Comparison of ENCODE assay signal across 23 mouse cellular contexts in genomic region chr11:3394520-3394919, GRCm38 (mm10). TPM values are rescaled to one million over a fixed set of nuclear protein-coding genes. Genes with fewer than 3 reads are reported as not detected.
DNase-seq lines count a peak whose midpoint lies in the region; ATAC-seq and TF ChIP-seq lines count a peak whose summit lies in the region.
"Had no signal": no experiment of that assay in that cellular context is flagged by ENCODE, and none has a peak within 500 bp of the region (broad histone marks: within the 10 kb centered on the region; RNA-seq: fewer than 3 reads in every experiment).

No protein-coding gene starts in this region.

- ATAC-seq in forebrain, postnatal 0 days: peak; percentile 77
- no peak for ATAC-seq in forebrain, embryonic 11.5 days (replicated peaks; ENCODE audit: low FRiP score)
- 0 out of 2 replicates have a peak, but pooled peaks have one; percentile 41 for ATAC-seq in midbrain, postnatal 0 days (ENCODE audit: low FRiP score)
- no peak for ATAC-seq in midbrain, embryonic 16.5 days
- peak; percentile 73 for ATAC-seq in hindbrain, embryonic 16.5 days
- ATAC-seq in neural tube, embryonic 15.5 days (ENCODE audit: low FRiP score): no peak
- no peak for ATAC-seq in liver, embryonic 12.5 days
- ATAC-seq: CD4-positive, CD25-positive, alpha-beta regulatory T cell, adult 4 months; forebrain, embryonic 16.5 days had no signal

- H3K27ac ChIP-seq in forebrain, postnatal 0 days (ENCODE audit: low read depth, low read length): no peak overlapping the region
- H3K27ac ChIP-seq in forebrain, embryonic 11.5 days (ENCODE audit: low read depth, low read length): no peak overlapping the region
- no peak overlapping the region for H3K27ac ChIP-seq in midbrain, postnatal 0 days (ENCODE audit: low read depth, low read length)
- H3K27ac ChIP-seq in midbrain, embryonic 16.5 days (ENCODE audit: low read length): no peak overlapping the region
- no peak overlapping the region for H3K27ac ChIP-seq in hindbrain, embryonic 16.5 days (ENCODE audit: low read depth, low read length)
- peak overlapping the region; percentile 33; the same call in 1 of the 2 replicates for H3K27ac ChIP-seq in neural tube, embryonic 15.5 days (replicated peaks)
- no peak overlapping the region for H3K27ac ChIP-seq in liver, embryonic 12.5 days
- H3K27ac ChIP-seq: liver, embryonic 13.5 days had no signal

- H3K9me3 ChIP-seq in forebrain, postnatal 0 days (ENCODE audit: low read length): no peaks in the 10 kb centered on the region
- H3K9me3 ChIP-seq in forebrain, embryonic 11.5 days (ENCODE audit: control insufficient read depth, low read length): no peaks in the 10 kb centered on the region
- no peaks in the 10 kb centered on the region for H3K9me3 ChIP-seq in midbrain, postnatal 0 days (ENCODE audit: low read length)
- H3K9me3 ChIP-seq in midbrain, embryonic 16.5 days (replicated peaks; ENCODE audit: control insufficient read depth, low read length, poor library complexity, severe bottlenecking): no peaks in the 10 kb centered on the region
- H3K9me3 ChIP-seq in hindbrain, embryonic 16.5 days (ENCODE audit: control insufficient read depth, low read length): no peaks in the 10 kb centered on the region
- H3K9me3 ChIP-seq in neural tube, embryonic 15.5 days (replicated peaks): no peaks in the 10 kb centered on the region
- H3K9me3 ChIP-seq in liver, embryonic 12.5 days (replicated peaks): no peaks in the 10 kb centered on the region
- H3K9me3 ChIP-seq: heart, embryonic 12.5 days; liver, embryonic 13.5 days had no signal

- H3K27me3 ChIP-seq in forebrain, postnatal 0 days (ENCODE audit: insufficient read depth, low read length): no peaks in the 10 kb centered on the region
- H3K27me3 ChIP-seq in forebrain, embryonic 11.5 days (ENCODE audit: control insufficient read depth, insufficient read depth, low read length): no peaks in the 10 kb centered on the region
- no peaks in the 10 kb centered on the region for H3K27me3 ChIP-seq in midbrain, postnatal 0 days (ENCODE audit: insufficient read depth, low read length)
- no peaks in the 10 kb centered on the region for H3K27me3 ChIP-seq in midbrain, embryonic 16.5 days (ENCODE audit: control insufficient read depth, insufficient read depth, low read depth, low read length)
- no peaks in the 10 kb centered on the region for H3K27me3 ChIP-seq in hindbrain, embryonic 16.5 days (replicated peaks; ENCODE audit: control insufficient read depth, insufficient read depth, low read length)
- no peaks in the 10 kb centered on the region for H3K27me3 ChIP-seq in neural tube, embryonic 15.5 days (replicated peaks)
- no peaks in the 10 kb centered on the region for H3K27me3 ChIP-seq in liver, embryonic 12.5 days (replicated peaks)
- H3K27me3 ChIP-seq: heart, embryonic 12.5 days; liver, embryonic 13.5 days had no signal

- TF ChIP-seq CTCF in forebrain, postnatal 0 days (IDR thresholded peaks at IDR 0.05; ENCODE audit: low read depth): no peak
- TF ChIP-seq CTCF in midbrain, postnatal 0 days (IDR thresholded peaks at IDR 0.05): no peak

- no peak overlapping the region for H3K4me3 ChIP-seq in forebrain, postnatal 0 days (ENCODE audit: low read depth, low read length)
- H3K4me3 ChIP-seq in forebrain, embryonic 11.5 days (ENCODE audit: low read depth, low read length): no peak overlapping the region
- H3K4me3 ChIP-seq in midbrain, postnatal 0 days (ENCODE audit: low read depth, low read length): no peak overlapping the region
- H3K4me3 ChIP-seq in midbrain, embryonic 16.5 days (ENCODE audit: low read depth, low read length): no peak overlapping the region
- no peak overlapping the region for H3K4me3 ChIP-seq in hindbrain, embryonic 16.5 days (ENCODE audit: low read length)
- no peak overlapping the region for H3K4me3 ChIP-seq in neural tube, embryonic 15.5 days (replicated peaks)
- no peak overlapping the region for H3K4me3 ChIP-seq in liver, embryonic 12.5 days
- H3K4me3 ChIP-seq: heart, embryonic 12.5 days; liver, embryonic 13.5 days had no signal

- WGBS in forebrain, postnatal 0 days: 38% methylated on average over 5 of the region's 5 CpGs
- 56% methylated on average over 5 of the region's 5 CpGs for WGBS in forebrain, embryonic 11.5 days
- WGBS in midbrain, postnatal 0 days: 49% methylated on average over 5 of the region's 5 CpGs
- WGBS in midbrain, embryonic 16.5 days: 52% methylated on average over 5 of the region's 5 CpGs
- 44% methylated on average over 5 of the region's 5 CpGs for WGBS in hindbrain, embryonic 16.5 days
- WGBS in neural tube, embryonic 15.5 days: 45% methylated on average over 5 of the region's 5 CpGs
- 80% methylated on average over 5 of the region's 5 CpGs for WGBS in liver, embryonic 12.5 days (ENCODE audit: insufficient replicate concordance)

- no peaks in the 10 kb centered on the region; the same call in 1 of the 2 replicates for H3K4me1 ChIP-seq in forebrain, postnatal 0 days (ENCODE audit: insufficient read depth)
- no peaks in the 10 kb centered on the region; the same call in 1 of the 2 replicates for H3K4me1 ChIP-seq in forebrain, embryonic 11.5 days (replicated peaks; ENCODE audit: control insufficient read depth, insufficient read depth, low read length)
- H3K4me1 ChIP-seq in midbrain, postnatal 0 days (ENCODE audit: insufficient read depth, low read length): no peaks in the 10 kb centered on the region
- H3K4me1 ChIP-seq in midbrain, embryonic 16.5 days (ENCODE audit: control insufficient read depth, insufficient read depth, low read length): no peaks in the 10 kb centered on the region
- H3K4me1 ChIP-seq in hindbrain, embryonic 16.5 days (ENCODE audit: control insufficient read depth, insufficient read depth, low read depth, low read length): no peaks in the 10 kb centered on the region
- H3K4me1 ChIP-seq in neural tube, embryonic 15.5 days: peaks cover 10% of the 10 kb centered on the region; the same call in 1 of the 2 replicates
- H3K4me1 ChIP-seq in liver, embryonic 12.5 days: peaks cover 24% of the 10 kb centered on the region

- H3K36me3 ChIP-seq in forebrain, postnatal 0 days (ENCODE audit: insufficient read depth): no peaks in the 10 kb centered on the region
- no peaks in the 10 kb centered on the region for H3K36me3 ChIP-seq in forebrain, embryonic 11.5 days (ENCODE audit: control insufficient read depth, insufficient read depth, low read length)
- H3K36me3 ChIP-seq in midbrain, postnatal 0 days (ENCODE audit: insufficient read depth, low read length): no peaks in the 10 kb centered on the region
- H3K36me3 ChIP-seq in midbrain, embryonic 16.5 days (ENCODE audit: control insufficient read depth, insufficient read depth, low read length): no peaks in the 10 kb centered on the region
- no peaks in the 10 kb centered on the region for H3K36me3 ChIP-seq in hindbrain, embryonic 16.5 days (ENCODE audit: control insufficient read depth, insufficient read depth, low read length)
- H3K36me3 ChIP-seq in neural tube, embryonic 15.5 days: no peaks in the 10 kb centered on the region
- H3K36me3 ChIP-seq in liver, embryonic 12.5 days: peaks cover 47% of the 10 kb centered on the region

- intact Hi-C loops in gastrocnemius, postnatal 14 days (cut with DNase I; ENCODE audit: low total_unique reads): no loop called here

- H3K4me2 ChIP-seq in forebrain, postnatal 0 days (ENCODE audit: low read depth): no peak overlapping the region
- no peak overlapping the region for H3K4me2 ChIP-seq in forebrain, embryonic 11.5 days (ENCODE audit: low read depth, low read length, severe bottlenecking)
- H3K4me2 ChIP-seq in midbrain, postnatal 0 days (ENCODE audit: low read depth, low read length, poor library complexity, severe bottlenecking): no peak overlapping the region
- no peak overlapping the region for H3K4me2 ChIP-seq in midbrain, embryonic 16.5 days (ENCODE audit: low read length)
- H3K4me2 ChIP-seq in hindbrain, embryonic 16.5 days (ENCODE audit: low read length): no peak overlapping the region
- no peak overlapping the region for H3K4me2 ChIP-seq in neural tube, embryonic 15.5 days
- no peak overlapping the region for H3K4me2 ChIP-seq in liver, embryonic 12.5 days
- H3K4me2 ChIP-seq: heart, embryonic 12.5 days; liver, embryonic 13.5 days; lung, embryonic 14.5 days had no signal

- DNase-seq in forebrain, postnatal 0 days: peak; percentile 9
- DNase-seq in forebrain, embryonic 11.5 days (ENCODE audit: low spot score): no peak
- DNase-seq in midbrain, postnatal 0 days (ENCODE audit: low spot score): peak; percentile 38
- no peak for DNase-seq in gastrocnemius, postnatal 14 days
- DNase-seq: adrenal gland, postnatal 14 days; cerebellum, adult 8-10 months; gastrocnemius, postnatal 25 days; heart, adult 18-20 months; heart, postnatal 10 days; kidney, adult 11 months; kidney, postnatal 4 days; liver, embryonic 13.5 days; lung, embryonic 14.5 days; lung, postnatal 36 days; retina, postnatal 1 day; thymus, postnatal 25 days had no signal

- H3K9ac ChIP-seq in forebrain, postnatal 0 days: no peak overlapping the region
- H3K9ac ChIP-seq in forebrain, embryonic 11.5 days (ENCODE audit: low read length): no peak overlapping the region
- no peak overlapping the region for H3K9ac ChIP-seq in midbrain, postnatal 0 days (replicated peaks; ENCODE audit: low read length, poor library complexity, severe bottlenecking)
- H3K9ac ChIP-seq in midbrain, embryonic 16.5 days (ENCODE audit: low read depth, low read length): no peak overlapping the region
- H3K9ac ChIP-seq in hindbrain, embryonic 16.5 days (ENCODE audit: low read depth, low read length): no peak overlapping the region
- H3K9ac ChIP-seq in neural tube, embryonic 15.5 days (replicated peaks): no peak overlapping the region
- H3K9ac ChIP-seq in liver, embryonic 12.5 days: no peak overlapping the region
- H3K9ac ChIP-seq: heart, embryonic 12.5 days; liver, embryonic 13.5 days; lung, embryonic 14.5 days had no signal

RNA-seq across cellular contexts. Expression of gene Limk2, which starts 14.5 kb away (rescaled TPM):
- 148 and 173 TPM in 2 replicates for total RNA-seq in forebrain, postnatal 0 days (2014; rRNA removed)
- polyA plus RNA-seq in forebrain, postnatal 0 days (2015; fragmentation: Nextera tagmentation; extraction: Ambion mirVana): 87.7 and 98.6 TPM in 2 replicates
- 51.8 and 63.9 TPM in 2 replicates for polyA plus RNA-seq in forebrain, embryonic 11.5 days (2014; fragmentation: Nextera tagmentation; extraction: Ambion mirVana)
- 250 and 290 TPM in 2 replicates for total RNA-seq in midbrain, postnatal 0 days (2014; rRNA removed)
- 134 and 149 TPM in 2 replicates for polyA plus RNA-seq in midbrain, postnatal 0 days (2015; fragmentation: Nextera tagmentation; extraction: Ambion mirVana)
- 185 and 187 TPM in 2 replicates for polyA plus RNA-seq in midbrain, embryonic 16.5 days (2015; fragmentation: Nextera tagmentation; extraction: Ambion mirVana)
- polyA plus RNA-seq in hindbrain, embryonic 16.5 days (2015; fragmentation: Nextera tagmentation; extraction: Ambion mirVana): 159 and 164 TPM in 2 replicates
- polyA plus RNA-seq in neural tube, embryonic 15.5 days (2015; fragmentation: Nextera tagmentation; extraction: Ambion mirVana): 141 and 158 TPM in 2 replicates
- 10 to 100 TPM; 13.2 to 13.6 TPM for total RNA-seq in gastrocnemius, postnatal 14 days (2021)
- 15.0 and 16.1 TPM in 2 replicates for polyA plus RNA-seq in liver, embryonic 12.5 days (2016; fragmentation: Nextera tagmentation; extraction: Ambion mirVana)

RNA-seq across cellular contexts. Expression of gene Rnf185, which starts 57.6 kb away (rescaled TPM):
- 35.9 and 38.8 TPM in 2 replicates for total RNA-seq in forebrain, postnatal 0 days (2014; rRNA removed)
- 36.3 and 36.9 TPM in 2 replicates for polyA plus RNA-seq in forebrain, postnatal 0 days (2015; fragmentation: Nextera tagmentation; extraction: Ambion mirVana)
- polyA plus RNA-seq in forebrain, embryonic 11.5 days (2014; fragmentation: Nextera tagmentation; extraction: Ambion mirVana): 45.9 and 47.5 TPM in 2 replicates
- 43.6 and 46.8 TPM in 2 replicates for total RNA-seq in midbrain, postnatal 0 days (2014; rRNA removed)
- polyA plus RNA-seq in midbrain, postnatal 0 days (2015; fragmentation: Nextera tagmentation; extraction: Ambion mirVana): 36.9 and 39.6 TPM in 2 replicates
- polyA plus RNA-seq in midbrain, embryonic 16.5 days (2015; fragmentation: Nextera tagmentation; extraction: Ambion mirVana): 45.3 and 46.2 TPM in 2 replicates
- 43.0 and 46.2 TPM in 2 replicates for polyA plus RNA-seq in hindbrain, embryonic 16.5 days (2015; fragmentation: Nextera tagmentation; extraction: Ambion mirVana)
- 36.4 and 39.5 TPM in 2 replicates for polyA plus RNA-seq in neural tube, embryonic 15.5 days (2015; fragmentation: Nextera tagmentation; extraction: Ambion mirVana)
- total RNA-seq in gastrocnemius, postnatal 14 days (2021): 10 to 100 TPM; 16.5 to 17.2 TPM
- 9.4 and 9.6 TPM in 2 replicates for polyA plus RNA-seq in liver, embryonic 12.5 days (2016; fragmentation: Nextera tagmentation; extraction: Ambion mirVana)

Comparison
In these comparisons a context has a peak if more than half of its experiments do, and no peak if none do; other contexts are left out.
1. ATAC-seq: peak in forebrain, postnatal 0 days (single experiment), midbrain, postnatal 0 days (single experiment) and hindbrain, embryonic 16.5 days (single experiment); none in forebrain, embryonic 11.5 days (single experiment), midbrain, embryonic 16.5 days (single experiment), neural tube, embryonic 15.5 days (single experiment) and liver, embryonic 12.5 days (single experiment).
2. DNase-seq: peak in forebrain, postnatal 0 days (single experiment) and midbrain, postnatal 0 days (single experiment); none in forebrain, embryonic 11.5 days (single experiment) and gastrocnemius, postnatal 14 days (single experiment).